Mouse (Mus musculus): ENCODE results near the gene Rgs14. TPM values are rescaled to one million over a fixed set of nuclear protein-coding genes. Genes with fewer than 3 reads are reported as not detected.
A peak's percentile ranks its signal among the peaks of the same experiment; 100 is the strongest.

The Rgs14 gene
- polyA plus RNA-seq, 1 experiment from 2014 or later, result 2.1 TPM

GRCm38 (mm10) chr13:55405783-55406390, 36.4 kb downstream of the Rgs14 start:
- no peaks in the 10 kb centered on the region for H3K9me3 ChIP-seq (replicated peaks)
- 59% methylated on average over 13 of the region's 13 CpGs for WGBS
- no peak overlapping the region for H3K4me3 ChIP-seq (replicated peaks)
- no peak overlapping the region for H3K27ac ChIP-seq (replicated peaks)
- no peaks in the 10 kb centered on the region for H3K36me3 ChIP-seq
- H3K4me1 ChIP-seq, result peaks cover 9% of the 10 kb centered on the region
- H3K27me3 ChIP-seq, result peaks cover 4% of the 10 kb centered on the region; the same call in 1 of the 2 replicates
- 0 out of 2 replicates have a peak overlapping the region, but pooled peaks have one; percentile 12 for H3K4me2 ChIP-seq (replicated peaks)
- H3K9ac ChIP-seq, result no peak overlapping the region
- ATAC-seq (ENCODE audit: insufficient number of reproducible peaks, low FRiP score, low TSS enrichment, low read depth), result 0 out of 2 replicates have a peak, but pooled peaks have one; percentile 29

GRCm38 (mm10) chr13:55407341-55407740, 37.8 kb downstream of the Rgs14 start:
- ATAC-seq (ENCODE audit: insufficient number of reproducible peaks, low FRiP score, low TSS enrichment, low read depth), result no peak
- Histone ChIP-seq H3K27ac (replicated peaks) (no peak overlapping the region), H3K4me3 (replicated peaks) (no peak overlapping the region), H3K9ac (no peak overlapping the region), H3K4me1 (peaks cover 9% of the 10 kb centered on the region), H3K36me3 (no peaks in the 10 kb centered on the region), H3K9me3 (replicated peaks) (no peaks in the 10 kb centered on the region), H3K27me3 (peaks cover 4% of the 10 kb centered on the region; the same call in 1 of the 2 replicates), H3K4me2 (replicated peaks) (no peak overlapping the region)
- 88% methylated on average over 4 of the region's 4 CpGs for WGBS

- no peak for ATAC-seq (ENCODE audit: insufficient number of reproducible peaks, low FRiP score, low TSS enrichment, low read depth)
- Histone ChIP-seq H3K4me2 (replicated peaks) (no peak overlapping the region), H3K27me3 (peaks cover 9% of the 10 kb centered on the region; the same call in 1 of the 2 replicates), H3K27ac (replicated peaks) (no peak overlapping the region), H3K9ac (no peak overlapping the region), H3K4me1 (peaks cover 9% of the 10 kb centered on the region), H3K36me3 (no peaks in the 10 kb centered on the region), H3K9me3 (replicated peaks) (no peaks in the 10 kb centered on the region), H3K4me3 (replicated peaks) (no peak overlapping the region)
- 84% methylated on average over 19 of the region's 19 CpGs for WGBS
Measured at GRCm38 (mm10) chr13:55408546-55409120, 39.1 kb downstream of the Rgs14 start.

GRCm38 (mm10) chr13:55411826-55412225, 42.3 kb downstream of the Rgs14 start:
- H3K9ac ChIP-seq, result no peak overlapping the region
- no peak overlapping the region for H3K4me2 ChIP-seq (replicated peaks)
- 68% methylated on average over 7 of the region's 7 CpGs for WGBS
- no peaks in the 10 kb centered on the region for H3K36me3 ChIP-seq
- no peak for ATAC-seq (ENCODE audit: insufficient number of reproducible peaks, low FRiP score, low TSS enrichment, low read depth)
- peaks cover 14% of the 10 kb centered on the region; the same call in 1 of the 2 replicates for H3K27me3 ChIP-seq
- no peaks in the 10 kb centered on the region for H3K9me3 ChIP-seq (replicated peaks)
- H3K4me1 ChIP-seq, result 0 out of 2 replicates have a peak, but pooled peaks cover 11% of the 10 kb centered on the region
- no peak overlapping the region for H3K27ac ChIP-seq (replicated peaks)
- no peak overlapping the region for H3K4me3 ChIP-seq (replicated peaks)

- no peak overlapping the region for H3K9ac ChIP-seq
- no peak for ATAC-seq (ENCODE audit: insufficient number of reproducible peaks, low FRiP score, low TSS enrichment, low read depth)
- peaks cover 11% of the 10 kb centered on the region; the same call in 1 of the 2 replicates for H3K4me1 ChIP-seq
- H3K4me2 ChIP-seq (replicated peaks), result no peak overlapping the region
- H3K9me3 ChIP-seq (replicated peaks), result no peaks in the 10 kb centered on the region
- 79% methylated on average over 13 of the region's 13 CpGs for WGBS
- no peak overlapping the region for H3K4me3 ChIP-seq (replicated peaks)
- H3K36me3 ChIP-seq, result no peaks in the 10 kb centered on the region
- H3K27me3 ChIP-seq, result peaks cover 14% of the 10 kb centered on the region; the same call in 1 of the 2 replicates
- no peak overlapping the region for H3K27ac ChIP-seq (replicated peaks)
Measured at GRCm38 (mm10) chr13:55412643-55413307, 43.2 kb downstream of the Rgs14 start.

GRCm38 (mm10) chr13:55413333-55413732, 43.8 kb downstream of the Rgs14 start:
- no peak for ATAC-seq (ENCODE audit: insufficient number of reproducible peaks, low FRiP score, low TSS enrichment, low read depth)
- Histone ChIP-seq H3K27me3 (peaks cover 17% of the 10 kb centered on the region), H3K27ac (replicated peaks) (no peak overlapping the region), H3K4me3 (replicated peaks) (no peak overlapping the region), H3K36me3 (no peaks in the 10 kb centered on the region), H3K9ac (no peak overlapping the region), H3K4me1 (peaks cover 17% of the 10 kb centered on the region), H3K9me3 (replicated peaks) (no peaks in the 10 kb centered on the region), H3K4me2 (replicated peaks) (no peak overlapping the region)
- WGBS, result 70% methylated on average over 12 of the region's 12 CpGs

- H3K27ac ChIP-seq (replicated peaks), result no peak within 1 kb of the TSS
- peaks cover 18% of the 10 kb centered on the region for H3K4me1 ChIP-seq
- H3K4me2 ChIP-seq (replicated peaks), result peak within 1 kb of the TSS; percentile 57
- no peaks in the 10 kb centered on the region for H3K9me3 ChIP-seq (replicated peaks)
- H3K36me3 ChIP-seq, result no peaks in the 10 kb centered on the region
- peak; percentile 54; the same call in 1 of the 2 replicates for ATAC-seq (ENCODE audit: insufficient number of reproducible peaks, low FRiP score, low TSS enrichment, low read depth)
- H3K4me3 ChIP-seq (replicated peaks), result peak within 1 kb of the TSS; percentile 34
- H3K27me3 ChIP-seq, result peaks cover 26% of the 10 kb centered on the region
- no peak within 1 kb of the TSS; the same call in 1 of the 2 replicates for H3K9ac ChIP-seq
- WGBS, result 8% methylated on average over 41 of the region's 41 CpGs
Measured at GRCm38 (mm10) chr13:55414743-55415380, 45.3 kb downstream of the Rgs14 start, which contains the start of gene Pfn3. Pfn3 (minus strand) TSS chr13:55415232.

GRCm38 (mm10) chr13:55418004-55418403, 48.5 kb downstream of the Rgs14 start:
- Histone ChIP-seq H3K9me3 (replicated peaks) (no peaks in the 10 kb centered on the region), H3K4me2 (replicated peaks) (peak overlapping the region; percentile 28), H3K27ac (replicated peaks) (no peak overlapping the region), H3K4me3 (replicated peaks) (no peak overlapping the region), H3K9ac (no peak overlapping the region), H3K27me3 (peaks cover 54% of the 10 kb centered on the region), H3K36me3 (no peaks in the 10 kb centered on the region), H3K4me1 (peaks cover 37% of the 10 kb centered on the region)
- 8% methylated on average over 12 of the region's 12 CpGs for WGBS
- ATAC-seq (ENCODE audit: insufficient number of reproducible peaks, low FRiP score, low TSS enrichment, low read depth), result peak; percentile 40; the same call in 1 of the 2 replicates

GRCm38 (mm10) chr13:55419142-55419541, 49.6 kb downstream of the Rgs14 start:
- no peak overlapping the region for H3K9ac ChIP-seq
- H3K4me2 ChIP-seq (replicated peaks), result no peak overlapping the region
- 71% methylated on average over 5 of the region's 5 CpGs for WGBS
- H3K36me3 ChIP-seq, result no peaks in the 10 kb centered on the region
- H3K27me3 ChIP-seq, result peaks cover 49% of the 10 kb centered on the region
- H3K9me3 ChIP-seq (replicated peaks), result no peaks in the 10 kb centered on the region
- no peak overlapping the region for H3K4me3 ChIP-seq (replicated peaks)
- H3K27ac ChIP-seq (replicated peaks), result no peak overlapping the region
- H3K4me1 ChIP-seq, result peaks cover 37% of the 10 kb centered on the region
- ATAC-seq (ENCODE audit: insufficient number of reproducible peaks, low FRiP score, low TSS enrichment, low read depth), result no peak

GRCm38 (mm10) chr13:55420018-55420932, 50.7 kb downstream of the Rgs14 start:
- Histone ChIP-seq H3K4me3 (replicated peaks) (peak overlapping the region; percentile 30; the same call in 1 of the 2 replicates), H3K4me1 (peaks cover 28% of the 10 kb centered on the region), H3K9me3 (replicated peaks) (no peaks in the 10 kb centered on the region), H3K27me3 (peaks cover 44% of the 10 kb centered on the region), H3K4me2 (replicated peaks) (peak overlapping the region; percentile 49), H3K36me3 (no peaks in the 10 kb centered on the region), H3K27ac (replicated peaks) (no peak overlapping the region), H3K9ac (no peak overlapping the region)
- no peak for ATAC-seq (ENCODE audit: insufficient number of reproducible peaks, low FRiP score, low TSS enrichment, low read depth)
- 31% methylated on average over 51 of the region's 51 CpGs for WGBS
